Mouse (Mus musculus): Measurements from ENCODE around the gene Psmb5.

- TF ChIP-seq CTCF (IDR thresholded peaks at IDR 0.05; ENCODE audit: low read depth) = peak; percentile 99
- TF ChIP-seq EP300 (IDR thresholded peaks at IDR 0.05; ENCODE audit: low read depth) = 0 out of 2 replicates have a peak, but pooled peaks have one; percentile 30
These were observed 33.0 kb upstream of the Psmb5 start for GRCm38 (mm10) chr14:54650621-54651454.
